Mouse (Mus musculus): ENCODE measurements around the gene Zfp534. TPM values are rescaled to one million over a fixed set of nuclear protein-coding genes. Genes with fewer than 3 reads are reported as not detected.

Gene Zfp534
- total RNA-seq (2023; ENCODE audit: inconsistent age): 0.39 to 1.0 TPM (median 0.66 TPM) in 4 replicates

DNA sequence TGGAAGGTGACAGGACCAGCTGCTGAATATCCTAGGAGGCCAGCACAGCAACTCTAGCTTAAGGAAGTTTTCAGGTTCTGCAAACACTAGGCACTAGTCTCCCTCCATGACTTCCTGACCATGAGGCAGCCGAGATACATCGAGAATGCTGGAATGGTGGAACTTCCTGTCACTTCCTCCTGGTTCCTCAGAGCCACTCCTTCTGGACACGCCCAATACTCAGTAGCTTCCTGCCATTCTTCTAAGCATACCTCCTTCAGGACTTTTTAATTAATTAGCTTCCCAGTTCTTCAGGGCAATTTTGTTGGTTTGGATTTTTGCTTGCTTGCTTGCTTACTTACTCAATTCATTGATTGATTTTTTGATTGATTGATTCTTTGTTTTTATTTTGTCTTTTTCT lies at the start of gene Zfp534:
Gene Zfp534 (minus strand): TSS at position 101 of the 400 bp plus-strand sequence.

DNA sequence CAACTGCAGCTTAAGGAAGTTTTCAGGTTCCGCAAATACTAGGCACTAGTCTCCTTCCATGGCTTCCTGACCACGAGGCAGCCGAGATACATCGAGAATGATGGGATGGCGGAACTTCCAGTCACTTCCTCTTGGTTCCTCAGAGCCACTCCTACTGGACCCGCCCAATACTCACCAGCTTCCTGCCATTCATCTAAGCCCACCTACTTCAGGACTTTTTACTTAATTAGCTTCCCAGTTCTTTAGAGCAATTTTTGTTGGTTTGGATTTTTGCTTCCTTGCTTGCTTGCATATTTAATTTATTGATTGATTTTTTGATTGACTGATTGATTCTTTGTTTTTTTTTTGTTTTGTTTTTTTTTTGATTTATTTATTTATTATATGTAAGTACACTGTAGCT lies 59.9 kb downstream of the Zfp534 start, which contains the start of gene Zfp979:
Gene Zfp979 (minus strand): TSS at position 101 of the 400 bp plus-strand sequence.

Other genes starting within 250 kb of the Zfp534 start
- gene Zfp982, start 210.1 kb downstream of the Zfp534 start, total RNA-seq (2023; ENCODE audit: inconsistent age): 0.48 to 0.81 TPM (median 0.62 TPM) in 4 replicates
- gene Gm16503, start 162.3 kb downstream of the Zfp534 start, total RNA-seq (2023; ENCODE audit: inconsistent age): 0.24 to 0.39 TPM (median 0.38 TPM) in 3 of 4 replicates, not detected in the other
- gene Zfp985, start 149.3 kb downstream of the Zfp534 start, total RNA-seq (2023; ENCODE audit: inconsistent age): 0.48 TPM in 2 of 4 replicates, not detected in the others
- gene Zfp979, start 60.0 kb downstream of the Zfp534 start, total RNA-seq (2023; ENCODE audit: inconsistent age): 0.36 TPM in 1 of 4 replicates, not detected in the others
- gene Zfp984, start 107.2 kb upstream of the Zfp534 start, total RNA-seq (2023; ENCODE audit: inconsistent age): 11.5 to 13.7 TPM (median 12.9 TPM) in 4 replicates
- 7.1 to 13.3 TPM (median 9.9 TPM) in 4 replicates for gene Zfp933, start 145.8 kb upstream of the Zfp534 start, total RNA-seq (2023; ENCODE audit: inconsistent age)
- gene Miip, start 166.3 kb upstream of the Zfp534 start, total RNA-seq (2023; ENCODE audit: inconsistent age): 42.8 to 49.4 TPM (median 44.6 TPM) in 4 replicates
- gene Fv1, start 166.4 kb upstream of the Zfp534 start, total RNA-seq (2023; ENCODE audit: inconsistent age): 7.9 to 12.4 TPM (median 10.7 TPM) in 4 replicates
- gene Mfn2, start 202.2 kb upstream of the Zfp534 start, total RNA-seq (2023; ENCODE audit: inconsistent age): 46.9 to 54.1 TPM (median 49.2 TPM) in 4 replicates
- gene Plod1, start 234.2 kb upstream of the Zfp534 start, total RNA-seq (2023; ENCODE audit: inconsistent age): 5.7 to 8.3 TPM (median 6.9 TPM) in 4 replicates
- 62.9 to 69.5 TPM (median 66.9 TPM) in 4 replicates for gene 2510039O18Rik, start 238.3 kb upstream of the Zfp534 start, total RNA-seq (2023; ENCODE audit: inconsistent age)

All from B cell, adult (primary cell).